Mouse (Mus musculus): ENCODE results near the gene Hsd17b14. TPM values are rescaled to one million over a fixed set of nuclear protein-coding genes. Genes with fewer than 3 reads are reported as not detected.
"Not testable (repeated sequence)": the region's sequence is repeated elsewhere in the genome, so short reads cannot be mapped to it uniquely, and the experiment has no call there.

Gene Hsd17b14
- not detected in 2 replicates for polyA plus RNA-seq (2011; ENCODE audit: insufficient read length, low read depth, missing spikeins)

GRCm38 (mm10) chr7:45554744-45555143, at the start of gene Hsd17b14:
Gene Hsd17b14, plus strand, starts transcription at chr7:45554893.
- H3K4me1 ChIP-seq (ENCODE audit: control insufficient read depth, insufficient read depth, low read length) = no peaks in the 10 kb centered on the region
- H3K27ac ChIP-seq (ENCODE audit: insufficient read depth, low read length) = no peak within 1 kb of the TSS
- TF ChIP-seq CTCF (IDR thresholded peaks at IDR 0.05; ENCODE audit: borderline replicate concordance, insufficient read depth, low read length) (no peak), POLR2A (IDR thresholded peaks at IDR 0.05; ENCODE audit: low read depth, low read length) (no peak)
- no peak within 1 kb of the TSS for H3K4me3 ChIP-seq (ENCODE audit: insufficient read depth, low read length)

DNA sequence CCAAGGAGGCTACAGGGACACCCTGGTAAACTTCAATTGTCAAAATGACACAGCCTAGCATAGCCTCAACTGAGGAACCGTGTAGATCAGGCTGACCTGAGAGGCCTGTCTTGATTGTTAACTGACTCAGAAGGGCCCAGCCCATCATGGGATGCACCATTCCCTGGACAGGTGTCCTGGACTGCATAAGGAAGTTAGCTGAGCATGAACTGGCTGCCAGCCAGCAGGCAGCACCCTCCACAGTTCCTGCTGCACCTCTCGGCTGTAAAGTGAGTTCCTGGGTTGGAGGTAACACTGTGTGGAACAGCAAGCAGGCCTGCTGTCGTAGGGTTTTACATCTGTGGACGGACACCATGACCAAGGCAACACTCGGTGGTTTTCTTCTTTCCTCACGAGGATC, 47.1 kb upstream of the Hsd17b14 start:
- TF ChIP-seq CTCF (IDR thresholded peaks at IDR 0.05; ENCODE audit: borderline replicate concordance, insufficient read depth, low read length) (no peak), POLR2A (IDR thresholded peaks at IDR 0.05; ENCODE audit: low read depth, low read length) (no peak)
- no peak overlapping the region for H3K4me3 ChIP-seq (ENCODE audit: insufficient read depth, low read length)
- H3K27ac ChIP-seq (ENCODE audit: insufficient read depth, low read length) = no peak overlapping the region
- H3K4me1 ChIP-seq (ENCODE audit: control insufficient read depth, insufficient read depth, low read length) = peaks cover 4% of the 10 kb centered on the region

GRCm38 (mm10) chr7:45508561-45508960, 46.1 kb upstream of the Hsd17b14 start:
- no peak overlapping the region for H3K27ac ChIP-seq (ENCODE audit: insufficient read depth, low read length)
- TF ChIP-seq POLR2A (IDR thresholded peaks at IDR 0.05; ENCODE audit: low read depth, low read length) (no peak), CTCF (IDR thresholded peaks at IDR 0.05; ENCODE audit: borderline replicate concordance, insufficient read depth, low read length) (no peak)
- no peak overlapping the region for H3K4me3 ChIP-seq (ENCODE audit: insufficient read depth, low read length)
- peaks cover 4% of the 10 kb centered on the region for H3K4me1 ChIP-seq (ENCODE audit: control insufficient read depth, insufficient read depth, low read length)

- H3K4me3 ChIP-seq (ENCODE audit: insufficient read depth, low read length) = peak overlapping the region; percentile 77
- no peak for TF ChIP-seq CTCF (IDR thresholded peaks at IDR 0.05; ENCODE audit: borderline replicate concordance, insufficient read depth, low read length)
- no peak for TF ChIP-seq POLR2A (IDR thresholded peaks at IDR 0.05; ENCODE audit: low read depth, low read length)
- H3K27ac ChIP-seq (ENCODE audit: insufficient read depth, low read length) = no peak overlapping the region
- H3K4me1 ChIP-seq (ENCODE audit: control insufficient read depth, insufficient read depth, low read length) = peaks cover 4% of the 10 kb centered on the region
These were observed 45.4 kb upstream of the Hsd17b14 start for GRCm38 (mm10) chr7:45509181-45509882.

GRCm38 (mm10) chr7:45509912-45510787, 44.5 kb upstream of the Hsd17b14 start, which contains the start of gene Nucb1:
Gene Nucb1, minus strand, starts transcription at chr7:45510406.
- peaks cover 4% of the 10 kb centered on the region for H3K4me1 ChIP-seq (ENCODE audit: control insufficient read depth, insufficient read depth, low read length)
- peak within 1 kb of the TSS; percentile 93 for H3K27ac ChIP-seq (ENCODE audit: insufficient read depth, low read length)
- TF ChIP-seq CTCF (IDR thresholded peaks at IDR 0.05; ENCODE audit: borderline replicate concordance, insufficient read depth, low read length) = no peak
- peak; percentile 93 for TF ChIP-seq POLR2A (IDR thresholded peaks at IDR 0.05; ENCODE audit: low read depth, low read length)
- peak within 1 kb of the TSS; percentile 77 for H3K4me3 ChIP-seq (ENCODE audit: insufficient read depth, low read length)

GRCm38 (mm10) chr7:45514411-45514810, 40.3 kb upstream of the Hsd17b14 start:
- TF ChIP-seq POLR2A (IDR thresholded peaks at IDR 0.05; ENCODE audit: low read depth, low read length) = no peak
- TF ChIP-seq CTCF (IDR thresholded peaks at IDR 0.05; ENCODE audit: borderline replicate concordance, insufficient read depth, low read length) = no peak
- Histone ChIP-seq H3K27ac (ENCODE audit: insufficient read depth, low read length) (no peak overlapping the region), H3K4me3 (ENCODE audit: insufficient read depth, low read length) (no peak overlapping the region), H3K4me1 (ENCODE audit: control insufficient read depth, insufficient read depth, low read length) (no peaks in the 10 kb centered on the region)

- Histone ChIP-seq H3K4me1 (ENCODE audit: control insufficient read depth, insufficient read depth, low read length) (no peaks in the 10 kb centered on the region), H3K27ac (ENCODE audit: insufficient read depth, low read length) (no peak overlapping the region), H3K4me3 (ENCODE audit: insufficient read depth, low read length) (no peak overlapping the region)
- TF ChIP-seq CTCF (IDR thresholded peaks at IDR 0.05; ENCODE audit: borderline replicate concordance, insufficient read depth, low read length) = no peak
- TF ChIP-seq POLR2A (IDR thresholded peaks at IDR 0.05; ENCODE audit: low read depth, low read length) = no peak
These were observed 39.3 kb upstream of the Hsd17b14 start for GRCm38 (mm10) chr7:45515436-45515835.

DNA sequence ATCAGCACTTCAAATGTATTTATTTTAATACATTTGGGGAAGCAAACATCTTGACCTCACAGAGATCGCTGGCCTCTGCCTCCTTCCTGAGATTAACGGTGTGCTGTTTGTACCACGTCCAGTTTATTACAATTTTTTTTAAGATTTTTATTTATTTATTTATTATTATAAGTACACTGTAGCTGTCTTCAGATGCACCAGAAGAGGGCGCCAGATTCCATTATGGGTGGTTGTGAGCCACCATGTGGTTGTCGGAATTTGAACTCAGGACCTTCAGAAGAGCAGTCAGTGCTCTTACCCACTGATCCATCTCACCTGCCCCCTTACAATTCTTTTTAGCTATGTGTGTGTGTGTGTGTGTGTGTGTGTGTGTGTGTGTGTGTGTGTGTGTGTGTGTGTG, 37.8 kb upstream of the Hsd17b14 start:
- H3K27ac ChIP-seq (ENCODE audit: insufficient read depth, low read length); H3K4me3 ChIP-seq (ENCODE audit: insufficient read depth, low read length); H3K4me1 ChIP-seq (ENCODE audit: control insufficient read depth, insufficient read depth, low read length): not testable (repeated sequence)

DNA sequence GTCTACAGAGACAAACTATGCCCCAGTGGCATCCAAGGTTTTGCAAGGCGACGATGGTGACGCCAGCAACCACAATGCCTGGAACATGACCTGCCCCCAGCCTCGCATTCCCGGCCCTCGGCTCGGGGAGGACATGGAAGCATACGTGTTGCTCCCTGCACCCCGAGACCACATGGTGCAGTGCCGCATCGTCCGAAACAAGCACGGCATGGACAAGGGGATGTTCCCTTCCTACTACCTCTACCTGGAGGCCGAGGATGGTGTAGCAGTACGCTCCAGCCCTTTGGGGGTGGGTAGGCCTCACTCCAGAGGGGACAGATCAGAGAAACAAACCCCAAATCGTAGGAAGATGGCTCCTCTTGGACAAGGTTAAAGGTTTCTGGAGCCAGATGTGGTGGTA, 36.1 kb upstream of the Hsd17b14 start:
- H3K27ac ChIP-seq (ENCODE audit: insufficient read depth, low read length) = no peak overlapping the region
- peaks cover 3% of the 10 kb centered on the region; the same call in 1 of the 2 replicates for H3K4me1 ChIP-seq (ENCODE audit: control insufficient read depth, insufficient read depth, low read length)
- no peak overlapping the region for H3K4me3 ChIP-seq (ENCODE audit: insufficient read depth, low read length)
- TF ChIP-seq POLR2A (IDR thresholded peaks at IDR 0.05; ENCODE audit: low read depth, low read length) (no peak), CTCF (IDR thresholded peaks at IDR 0.05; ENCODE audit: borderline replicate concordance, insufficient read depth, low read length) (no peak)
